Mouse (Mus musculus) midbrain, embryonic 16.5 days (tissue): ENCODE data around the gene Ctnnd1. TPM values are rescaled to one million over a fixed set of nuclear protein-coding genes. Genes with fewer than 3 reads are reported as not detected.
A peak's percentile ranks its signal among the peaks of the same experiment; 100 is the strongest.

Experiments used
- ATAC-seq: fragments of 200-750 bp; cut with Nextera tagmentation; 2 replicates; pipeline ENCODE4 v1.8.0; 2017; ENCODE audit warnings: moderate TSS enrichment
- H3K27ac ChIP-seq: fragments of 300-500 bp; sonication (generic); 2 replicates; pipeline ENCODE4 v1.5.1; 2014; ENCODE audit warnings: mild to moderate bottlenecking, low read length, mixed read lengths
- H3K27me3 ChIP-seq: fragments of 300-500 bp; sonication (generic); 2 replicates; pipeline ENCODE4 v1.6.1; 2014; ENCODE audit warnings: low read depth, low read length, mixed read lengths; ENCODE audit not compliant: control insufficient read depth, insufficient read depth
- H3K36me3 ChIP-seq: fragments of 300-500 bp; sonication (generic); 2 replicates; pipeline ENCODE4 v1.6.1; 2014; ENCODE audit warnings: mild to moderate bottlenecking, low read length, moderate library complexity, mixed read lengths; ENCODE audit not compliant: control insufficient read depth, insufficient read depth
- H3K4me1 ChIP-seq: fragments of 300-500 bp; sonication (generic); 2 replicates; pipeline ENCODE4 v1.6.1; 2014; ENCODE audit warnings: mild to moderate bottlenecking, low read length, mixed read lengths; ENCODE audit not compliant: control insufficient read depth, insufficient read depth
- H3K4me2 ChIP-seq: fragments of 300-500 bp; sonication (generic); 2 replicates; pipeline ENCODE4 v1.6.1; 2014; ENCODE audit warnings: mild to moderate bottlenecking, low read length, mixed read lengths
- H3K4me3 ChIP-seq: fragments of 300-500 bp; sonication (generic); 2 replicates; pipeline ENCODE4 v1.5.1; 2014; ENCODE audit warnings: low read depth, mild to moderate bottlenecking, low read length, moderate library complexity, mixed read lengths
- H3K9ac ChIP-seq: fragments of 300-500 bp; sonication (generic); 2 replicates; pipeline ENCODE4 v1.6.1; 2014; ENCODE audit warnings: low read depth, low read length, mixed read lengths
- H3K9me3 ChIP-seq: fragments of 300-500 bp; sonication (generic); replicated peaks from 2 replicates; pipeline ENCODE4 v1.6.1; 2014; ENCODE audit warnings: mild to moderate bottlenecking, low read length, mixed read lengths; ENCODE audit not compliant: control insufficient read depth, poor library complexity, severe bottlenecking
- WGBS: fragments of 180-500 bp; shearing (Covaris S2); extraction: QIAGEN DNeasy Blood & Tissue Kit; methylation state at CpG from one replicate; pipeline ENCODE4 v1.1.7; 2014; 5-methylcytosine and 5-hydroxymethylcytosine counted together
- polyA plus RNA-seq: library from polyadenylated mRNA; unstranded; fragments of >200 nt; fragmentation: Nextera tagmentation; extraction: Ambion mirVana; gene quantifications from 2 replicates; pipeline ENCODE4 v1.2.1, GENCODE M21; 2015

Ctnnd1 gene
- polyA plus RNA-seq, 1 experiment from 2014 or later = 30.1 TPM

DNA sequence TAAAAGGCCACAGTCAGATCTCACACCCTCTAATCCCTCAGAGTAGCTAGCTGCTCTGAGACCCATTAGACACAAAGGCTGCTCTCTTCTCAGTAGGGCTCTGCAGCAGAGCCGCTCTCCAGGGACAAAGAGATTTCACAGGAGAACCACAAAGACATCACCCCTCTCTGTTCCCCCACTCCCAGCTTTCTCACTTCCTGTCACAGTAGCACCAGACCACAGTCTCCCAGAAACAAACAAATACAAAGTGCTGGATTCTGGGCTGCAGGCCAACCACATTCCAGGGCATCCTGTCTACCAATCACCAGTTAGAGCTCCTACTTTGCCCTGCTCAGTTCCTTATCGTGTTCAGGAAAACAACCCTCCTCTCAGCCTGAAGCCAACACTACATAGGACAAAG, 15.0 kb downstream of the Ctnnd1 start:
- H3K9me3 ChIP-seq = no peaks in the 10 kb centered on the region
- peak overlapping the region; percentile 58 for H3K27ac ChIP-seq
- peaks cover 41% of the 10 kb centered on the region for H3K4me1 ChIP-seq
- 0% methylated on average over 2 of the region's 2 CpGs for WGBS
- no peaks in the 10 kb centered on the region for H3K27me3 ChIP-seq
- H3K9ac ChIP-seq = no peak overlapping the region
- H3K36me3 ChIP-seq = no peaks in the 10 kb centered on the region
- no peak overlapping the region for H3K4me3 ChIP-seq
- ATAC-seq = peak; percentile 93
- no peak overlapping the region for H3K4me2 ChIP-seq

DNA sequence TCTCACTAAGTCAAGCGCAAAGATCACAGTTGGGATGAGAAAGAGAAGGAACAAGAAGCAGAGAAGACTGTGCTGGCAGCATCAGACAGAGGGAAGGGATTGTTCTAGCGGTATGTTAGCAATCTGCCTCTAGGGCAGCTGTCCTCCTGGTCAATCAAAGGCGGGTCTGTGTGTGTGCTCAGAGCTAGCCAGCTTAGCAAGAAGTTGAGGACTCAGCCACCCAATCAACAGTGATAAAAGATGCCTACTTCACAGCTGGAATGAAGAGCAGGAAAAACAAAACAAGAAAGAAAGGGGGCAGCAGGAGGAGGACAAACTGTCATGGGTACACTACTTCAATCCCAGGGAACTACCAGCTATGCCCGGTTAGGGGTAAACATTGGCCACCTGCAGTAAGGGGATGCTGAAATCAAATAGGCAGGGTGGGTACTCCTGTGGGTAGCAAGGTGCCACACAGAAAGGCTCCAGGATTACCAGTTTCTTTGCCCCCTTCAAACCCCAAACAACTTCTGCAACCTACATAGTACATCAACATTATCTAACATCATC, 15.6 kb downstream of the Ctnnd1 start:
- ATAC-seq = no peak
- no peak overlapping the region for H3K4me3 ChIP-seq
- 22% methylated on average over 4 of the region's 4 CpGs for WGBS
- no peaks in the 10 kb centered on the region for H3K9me3 ChIP-seq
- H3K27ac ChIP-seq = peak overlapping the region; percentile 58
- H3K9ac ChIP-seq = no peak overlapping the region
- peaks cover 41% of the 10 kb centered on the region for H3K4me1 ChIP-seq
- no peak overlapping the region for H3K4me2 ChIP-seq
- H3K27me3 ChIP-seq = no peaks in the 10 kb centered on the region
- H3K36me3 ChIP-seq = no peaks in the 10 kb centered on the region

DNA sequence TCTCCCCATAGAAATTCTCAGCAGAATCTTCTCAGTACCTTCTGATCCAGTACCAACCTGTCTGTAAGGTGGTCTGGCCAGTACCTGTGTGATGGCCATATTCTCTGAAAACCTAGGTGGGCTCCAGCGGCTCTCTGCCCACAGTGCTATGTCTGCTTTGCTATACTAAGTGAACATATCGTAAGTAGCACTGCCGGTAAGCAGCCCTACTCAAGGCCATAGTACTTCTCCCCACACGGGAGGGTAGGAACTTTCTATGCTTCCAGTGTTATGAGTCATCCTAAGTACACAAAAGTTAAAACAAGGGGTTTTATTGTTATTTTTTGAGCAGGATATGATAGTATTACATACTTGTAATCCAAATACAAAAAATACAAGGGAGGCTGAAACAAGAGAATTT, 16.6 kb downstream of the Ctnnd1 start:
- Histone ChIP-seq H3K4me2 (no peak overlapping the region), H3K36me3 (no peaks in the 10 kb centered on the region), H3K4me1 (peaks cover 41% of the 10 kb centered on the region), H3K4me3 (no peak overlapping the region), H3K9me3 (no peaks in the 10 kb centered on the region), H3K27me3 (no peaks in the 10 kb centered on the region), H3K27ac (no peak overlapping the region), H3K9ac (no peak overlapping the region)
- 78% methylated on average over 4 of the region's 4 CpGs for WGBS
- no peak for ATAC-seq

DNA sequence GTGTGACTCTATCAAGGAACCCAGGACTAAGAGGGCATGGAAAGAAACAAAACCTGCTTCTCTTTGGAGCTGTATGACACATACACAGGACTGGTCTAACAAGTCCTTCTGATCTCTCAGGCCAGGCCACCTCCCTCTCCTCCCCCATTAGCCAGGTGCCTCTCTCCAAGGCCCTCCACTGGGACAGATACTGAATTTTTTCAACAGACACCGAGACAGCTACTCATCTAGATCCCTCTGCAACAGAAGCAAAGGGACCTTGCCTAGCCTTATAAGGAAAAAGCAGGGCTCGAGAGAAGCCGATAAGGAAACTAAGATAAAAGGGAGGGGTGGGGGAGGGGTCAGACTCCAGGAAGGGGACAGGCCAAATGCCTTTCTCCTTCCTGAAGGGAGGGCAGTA, 17.6 kb downstream of the Ctnnd1 start:
- Histone ChIP-seq H3K27me3 (no peaks in the 10 kb centered on the region), H3K4me1 (peaks cover 36% of the 10 kb centered on the region), H3K27ac (no peak overlapping the region), H3K4me3 (no peak overlapping the region), H3K4me2 (no peak overlapping the region; the same call in 1 of the 2 replicates), H3K9me3 (no peaks in the 10 kb centered on the region), H3K36me3 (no peaks in the 10 kb centered on the region), H3K9ac (no peak overlapping the region)
- ATAC-seq = no peak
- 0% methylated on average over 3 of the region's 3 CpGs for WGBS

DNA sequence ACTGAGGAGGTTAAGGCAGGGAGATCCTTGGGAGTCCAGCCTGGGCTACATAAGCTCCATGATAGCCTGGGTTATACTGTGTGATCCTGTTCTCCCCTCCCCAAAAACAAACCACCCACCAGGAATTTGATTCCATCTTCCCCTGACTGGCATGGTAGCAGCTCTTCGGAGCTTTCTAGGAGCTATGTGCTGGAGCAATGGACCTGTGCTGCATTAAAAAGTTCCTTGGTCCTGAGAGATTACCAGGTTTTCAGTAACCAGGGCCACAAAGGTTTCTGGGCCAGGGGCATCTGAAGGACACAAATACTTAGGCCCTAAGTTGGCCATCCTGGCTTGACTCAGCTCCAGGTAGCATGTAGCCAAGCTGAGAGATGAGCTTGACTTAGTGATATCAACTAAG, 18.6 kb downstream of the Ctnnd1 start:
- no peak overlapping the region for H3K4me3 ChIP-seq
- no peaks in the 10 kb centered on the region for H3K36me3 ChIP-seq
- no peaks in the 10 kb centered on the region for H3K27me3 ChIP-seq
- ATAC-seq = no peak
- no peak overlapping the region for H3K27ac ChIP-seq
- 100% methylated on average over 1 of the region's 1 CpGs for WGBS
- H3K9me3 ChIP-seq = no peaks in the 10 kb centered on the region
- no peak overlapping the region for H3K9ac ChIP-seq
- peaks cover 29% of the 10 kb centered on the region for H3K4me1 ChIP-seq
- H3K4me2 ChIP-seq = no peak overlapping the region

DNA sequence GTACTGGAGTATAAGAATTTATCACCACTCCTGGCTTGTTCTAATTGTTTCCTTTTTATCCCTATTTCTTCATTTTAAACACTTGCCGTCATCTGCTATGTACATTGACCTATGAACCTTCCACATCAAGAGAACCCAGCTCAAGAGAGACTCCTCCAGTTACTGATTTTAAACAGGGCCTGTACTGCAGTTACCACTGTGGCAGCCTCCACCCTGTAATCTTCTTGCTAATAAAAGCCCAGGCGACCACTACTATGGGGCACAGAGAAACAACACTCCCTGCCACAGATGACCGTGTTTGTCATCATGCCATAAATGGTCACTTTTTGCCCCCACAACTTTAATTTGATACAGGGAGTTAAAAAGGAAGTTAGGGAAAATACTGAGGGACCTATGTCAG, 23.5 kb downstream of the Ctnnd1 start:
- H3K27me3 ChIP-seq = no peaks in the 10 kb centered on the region
- H3K4me3 ChIP-seq = no peak overlapping the region
- peaks cover 4% of the 10 kb centered on the region; the same call in 1 of the 2 replicates for H3K36me3 ChIP-seq
- ATAC-seq = no peak
- peaks cover 2% of the 10 kb centered on the region; the same call in 1 of the 2 replicates for H3K4me1 ChIP-seq
- H3K27ac ChIP-seq = no peak overlapping the region
- no peak overlapping the region for H3K9ac ChIP-seq
- H3K4me2 ChIP-seq = no peak overlapping the region
- 63% methylated on average over 3 of the region's 3 CpGs for WGBS
- H3K9me3 ChIP-seq = no peaks in the 10 kb centered on the region

DNA sequence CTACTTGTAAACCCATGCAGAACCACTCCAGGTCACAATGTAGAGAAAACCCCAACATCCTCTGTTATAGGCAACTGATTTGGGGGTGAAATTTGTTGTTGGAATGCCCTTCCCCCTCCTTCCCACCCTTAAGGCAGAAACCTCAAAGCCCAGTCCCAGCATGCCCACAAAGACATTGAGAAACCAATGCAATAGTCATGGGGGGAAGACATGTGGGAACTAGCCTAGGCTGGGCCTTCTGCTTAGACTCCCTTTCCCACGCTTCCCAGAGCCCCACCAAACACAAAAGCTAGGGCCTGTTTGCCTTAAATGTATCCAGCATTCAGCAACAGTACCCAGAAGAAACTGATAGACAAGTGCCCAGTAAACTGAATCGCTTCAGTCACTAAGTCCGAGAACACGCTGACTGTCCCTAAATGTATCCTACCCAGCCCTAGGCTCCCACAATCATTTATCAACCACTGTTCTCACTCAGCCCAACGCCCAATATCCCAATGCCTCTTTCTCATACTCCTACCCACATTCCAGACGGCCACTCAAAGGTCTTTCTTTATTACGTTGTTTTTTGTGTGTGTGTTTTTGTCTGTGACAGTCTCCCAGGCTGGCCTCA, 24.1 kb downstream of the Ctnnd1 start:
- WGBS = 83% methylated on average over 7 of the region's 7 CpGs
- no peaks in the 10 kb centered on the region for H3K27me3 ChIP-seq
- no peak for ATAC-seq
- no peak overlapping the region for H3K27ac ChIP-seq
- no peak overlapping the region for H3K4me3 ChIP-seq
- H3K9me3 ChIP-seq = no peaks in the 10 kb centered on the region
- H3K4me2 ChIP-seq = no peak overlapping the region
- H3K36me3 ChIP-seq = peaks cover 4% of the 10 kb centered on the region; the same call in 1 of the 2 replicates
- H3K4me1 ChIP-seq = peaks cover 2% of the 10 kb centered on the region; the same call in 1 of the 2 replicates
- no peak overlapping the region for H3K9ac ChIP-seq

DNA sequence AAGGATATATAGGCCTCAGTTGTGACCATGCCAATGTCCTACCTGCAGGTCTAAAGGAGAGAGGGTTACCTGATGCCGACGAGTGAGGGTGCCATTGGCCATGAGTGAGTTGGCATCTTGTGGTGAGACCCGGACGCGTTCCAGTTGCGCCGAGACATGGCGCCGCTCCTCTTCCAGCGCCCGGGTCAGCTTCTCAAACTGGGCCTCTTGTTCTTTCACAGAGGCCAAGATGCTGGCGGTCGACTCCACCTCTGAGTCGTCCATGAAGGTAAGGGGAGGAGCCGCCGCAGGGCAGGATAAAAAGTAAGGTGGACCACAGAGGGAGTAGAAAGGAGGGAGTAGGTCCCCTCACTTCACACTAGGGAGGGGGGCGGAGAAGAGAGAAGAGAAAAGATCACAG, 26.4 kb downstream of the Ctnnd1 start:
- 96% methylated on average over 17 of the region's 17 CpGs for WGBS
- peaks cover 17% of the 10 kb centered on the region for H3K36me3 ChIP-seq

DNA sequence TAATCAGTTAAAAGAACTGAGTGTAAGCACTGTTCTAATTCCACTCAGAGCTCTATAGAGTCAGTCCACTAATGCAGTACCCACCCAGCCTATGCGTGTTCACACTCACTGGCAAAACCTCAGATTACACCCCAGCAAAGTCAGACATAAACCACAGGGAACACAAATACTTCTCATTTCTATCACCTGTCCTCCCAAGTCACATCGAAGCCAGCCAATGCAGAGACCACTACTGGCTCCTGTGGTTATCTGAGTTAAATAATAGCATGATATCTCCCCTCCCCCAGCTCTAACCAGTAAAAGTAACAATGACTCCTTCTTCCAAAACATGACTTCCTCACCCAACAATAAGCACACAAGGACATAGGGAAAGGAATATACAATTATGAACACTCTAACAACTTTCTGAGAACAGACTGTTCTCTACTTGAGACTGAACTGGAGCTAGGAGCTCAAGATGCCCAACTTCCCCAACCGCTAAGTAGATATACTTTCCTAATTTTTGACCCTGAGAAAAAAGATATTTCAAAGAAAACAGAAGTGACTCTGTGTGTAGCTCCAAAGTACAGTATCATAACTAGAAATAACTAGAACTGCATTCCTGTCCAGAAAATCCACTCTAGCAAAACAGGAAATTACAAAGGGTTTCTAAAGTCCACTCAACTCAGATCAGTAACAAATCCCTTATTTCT, 27.0 kb downstream of the Ctnnd1 start:
- Histone ChIP-seq H3K9me3 (no peaks in the 10 kb centered on the region), H3K4me1 (peaks cover 2% of the 10 kb centered on the region; the same call in 1 of the 2 replicates), H3K27me3 (no peaks in the 10 kb centered on the region), H3K4me3 (no peak overlapping the region), H3K4me2 (no peak overlapping the region), H3K27ac (no peak overlapping the region), H3K9ac (no peak overlapping the region), H3K36me3 (peaks cover 20% of the 10 kb centered on the region)
- 96% methylated on average over 3 of the region's 3 CpGs for WGBS
- ATAC-seq = no peak

More for the DNA sequence above, 26.4 kb downstream of the Ctnnd1 start:
- H3K4me1 ChIP-seq = peaks cover 2% of the 10 kb centered on the region; the same call in 1 of the 2 replicates
- no peak overlapping the region for H3K4me2 ChIP-seq
- ATAC-seq = no peak
- H3K9me3 ChIP-seq = no peaks in the 10 kb centered on the region
- no peak overlapping the region for H3K27ac ChIP-seq
- H3K27me3 ChIP-seq = no peaks in the 10 kb centered on the region
- H3K9ac ChIP-seq = no peak overlapping the region
- no peak overlapping the region for H3K4me3 ChIP-seq
